Mouse (Mus musculus) heart, embryonic 15.5 days (tissue): ENCODE results near the gene Ankdd1b. TPM values are rescaled to one million over a fixed set of nuclear protein-coding genes. Genes with fewer than 3 reads are reported as not detected.
A peak's percentile ranks its signal among the peaks of the same experiment; 100 is the strongest.

Experiments used
- ATAC-seq: fragments of 200-750 bp; cut with Nextera tagmentation; replicated peaks from 2 replicates; pipeline ENCODE4 v1.8.0; 2017; ENCODE audit warnings: low read depth, moderate TSS enrichment; ENCODE audit not compliant: insufficient number of reproducible peaks, insufficient read depth, low FRiP score
- H3K27ac ChIP-seq: fragments of 300-500 bp; sonication (generic); 2 replicates; pipeline ENCODE4 v1.5.1; 2015; ENCODE audit warnings: mild to moderate bottlenecking, inconsistent platforms
- H3K27me3 ChIP-seq: fragments of 300-500 bp; sonication (generic); 2 replicates; pipeline ENCODE4 v1.6.1; 2015; ENCODE audit warnings: inconsistent platforms
- H3K36me3 ChIP-seq: fragments of 300-500 bp; sonication (generic); 2 replicates; pipeline ENCODE4 v1.6.1; 2015; ENCODE audit warnings: mild to moderate bottlenecking, inconsistent platforms
- H3K4me1 ChIP-seq: fragments of 300-500 bp; sonication (generic); replicated peaks from 2 replicates; pipeline ENCODE4 v1.6.1; 2015; ENCODE audit warnings: inconsistent platforms
- H3K4me2 ChIP-seq: fragments of 300-500 bp; sonication (generic); 2 replicates; pipeline ENCODE4 v1.6.1; 2015; ENCODE audit warnings: inconsistent platforms, mild to moderate bottlenecking, moderate library complexity
- H3K4me3 ChIP-seq: fragments of 300-500 bp; sonication (generic); 2 replicates; pipeline ENCODE4 v1.5.1; 2015; ENCODE audit warnings: mild to moderate bottlenecking, inconsistent platforms
- H3K9ac ChIP-seq: fragments of 300-500 bp; sonication (generic); 2 replicates; pipeline ENCODE4 v1.6.1; 2015; ENCODE audit warnings: mild to moderate bottlenecking, inconsistent platforms
- H3K9me3 ChIP-seq: fragments of 300-500 bp; sonication (generic); replicated peaks from 2 replicates; pipeline ENCODE4 v1.6.1; 2016; ENCODE audit warnings: inconsistent platforms
- WGBS: fragments of 180-500 bp; shearing (Covaris S2); methylation state at CpG from one replicate; pipeline ENCODE4 v1.1.7; 2015; ENCODE audit warnings: mixed read lengths; 5-methylcytosine and 5-hydroxymethylcytosine counted together
- polyA plus RNA-seq: library from polyadenylated mRNA; unstranded; fragments of >200 nt; fragmentation: Nextera tagmentation; extraction: Ambion mirVana; gene quantifications from 2 replicates; pipeline ENCODE4 v1.2.1, GENCODE M21; 2015

Ankdd1b gene
- polyA plus RNA-seq, 1 experiment from 2014 or later, result 0.59 TPM

DNA sequence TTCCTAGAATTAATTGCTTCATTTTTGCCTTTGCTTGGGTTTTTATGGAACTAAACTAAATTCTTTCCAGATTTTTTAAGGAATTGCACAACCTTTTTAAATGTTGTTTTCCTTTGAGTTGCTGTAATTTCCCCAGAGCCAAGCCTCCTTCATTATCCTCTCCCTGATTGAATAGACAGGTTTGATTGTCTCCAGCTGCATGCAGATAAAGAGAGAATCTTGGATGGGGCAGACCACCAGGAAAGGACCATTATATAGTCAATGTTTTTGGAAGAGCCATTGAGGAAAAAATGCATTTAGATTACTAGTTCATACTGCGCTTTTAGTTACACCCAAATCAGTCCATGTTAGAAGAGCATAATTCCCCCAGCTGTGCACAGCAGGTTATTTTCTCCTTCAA lies 62.2 kb downstream of the Ankdd1b start:
- H3K4me1 ChIP-seq, result no peaks in the 10 kb centered on the region
- WGBS, result 92% methylated on average over 1 of the region's 1 CpGs
- ATAC-seq, result no peak
- H3K4me2 ChIP-seq, result no peak overlapping the region
- no peak overlapping the region for H3K9ac ChIP-seq
- H3K27ac ChIP-seq, result no peak overlapping the region
- no peaks in the 10 kb centered on the region for H3K9me3 ChIP-seq
- H3K4me3 ChIP-seq, result no peak overlapping the region
- H3K27me3 ChIP-seq, result no peaks in the 10 kb centered on the region
- H3K36me3 ChIP-seq, result peaks cover 55% of the 10 kb centered on the region

DNA sequence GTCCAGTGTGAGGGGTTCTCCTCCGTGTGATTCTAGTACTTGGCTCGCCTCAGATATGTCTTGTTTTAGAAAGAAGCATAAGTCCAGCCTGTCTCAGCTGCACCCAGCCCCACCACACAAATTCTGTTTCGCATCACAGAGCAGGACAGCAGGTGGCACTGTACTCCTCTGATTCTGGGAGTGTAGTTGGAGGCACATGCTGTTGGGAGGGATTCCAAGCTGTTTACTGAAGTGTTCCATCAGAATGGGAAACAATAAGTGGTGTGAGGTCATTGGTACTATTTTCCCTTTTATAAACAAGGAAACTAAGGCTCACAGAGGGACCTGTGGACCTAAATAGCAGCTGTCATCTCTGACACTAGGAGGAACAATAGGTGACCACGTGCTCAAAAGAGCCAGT lies 64.0 kb downstream of the Ankdd1b start:
- H3K4me1 ChIP-seq, result no peaks in the 10 kb centered on the region
- no peak overlapping the region for H3K27ac ChIP-seq
- peaks cover 66% of the 10 kb centered on the region for H3K36me3 ChIP-seq
- no peak overlapping the region for H3K4me2 ChIP-seq
- H3K9ac ChIP-seq, result no peak overlapping the region
- no peak for ATAC-seq
- 52% methylated on average over 4 of the region's 4 CpGs for WGBS
- no peaks in the 10 kb centered on the region for H3K9me3 ChIP-seq
- no peak overlapping the region for H3K4me3 ChIP-seq
- no peaks in the 10 kb centered on the region for H3K27me3 ChIP-seq

DNA sequence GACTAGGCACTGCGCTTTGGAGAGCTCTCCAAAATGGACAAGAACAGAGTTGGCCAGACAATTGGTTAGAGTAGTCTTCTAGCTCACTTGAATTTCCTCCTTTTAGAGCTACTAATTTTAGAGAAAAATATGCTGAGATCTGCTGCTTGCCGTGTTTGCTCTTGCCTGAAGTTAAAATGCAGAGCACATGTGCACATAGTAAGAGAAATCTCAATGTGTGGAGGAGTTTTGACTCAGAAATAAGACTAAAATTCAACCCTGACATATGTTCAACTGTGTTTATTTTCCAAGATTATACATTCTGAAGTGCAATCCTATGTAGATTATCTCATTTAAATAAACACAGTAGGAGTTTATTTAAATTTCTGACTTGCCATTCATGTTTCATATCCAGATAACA lies 65.5 kb downstream of the Ankdd1b start:
- 83% methylated on average over 2 of the region's 2 CpGs for WGBS
- peaks cover 66% of the 10 kb centered on the region for H3K36me3 ChIP-seq

DNA sequence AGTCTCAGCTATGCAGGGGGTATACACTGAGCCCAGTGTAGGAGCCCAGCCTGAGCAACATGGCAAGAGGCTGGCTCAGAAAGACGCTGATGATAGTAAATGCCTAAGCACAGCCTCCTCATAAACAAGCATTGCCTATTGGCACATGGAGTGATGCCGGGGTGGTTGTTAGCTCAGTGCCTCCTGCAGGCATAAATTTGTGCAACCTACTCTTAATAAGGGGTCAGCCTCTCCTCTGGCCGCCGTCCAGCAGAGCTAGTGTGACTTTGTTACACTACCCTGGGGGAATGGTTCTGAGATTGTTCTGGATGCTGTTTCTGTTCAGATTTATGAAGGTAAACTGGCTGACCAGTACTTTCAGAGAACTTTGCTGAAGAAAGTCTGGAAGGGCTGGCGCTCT lies 69.7 kb downstream of the Ankdd1b start:
- Histone ChIP-seq H3K36me3 (peaks cover 86% of the 10 kb centered on the region), H3K27me3 (no peaks in the 10 kb centered on the region), H3K4me2 (no peak overlapping the region), H3K4me3 (no peak overlapping the region), H3K9ac (no peak overlapping the region), H3K9me3 (no peaks in the 10 kb centered on the region), H3K27ac (no peak overlapping the region), H3K4me1 (no peaks in the 10 kb centered on the region)
- ATAC-seq, result no peak
- WGBS, result 93% methylated on average over 5 of the region's 5 CpGs

More for the DNA sequence above, 65.5 kb downstream of the Ankdd1b start:
- Histone ChIP-seq H3K4me3 (no peak overlapping the region), H3K4me1 (no peaks in the 10 kb centered on the region), H3K27ac (no peak overlapping the region), H3K27me3 (no peaks in the 10 kb centered on the region), H3K9ac (no peak overlapping the region), H3K9me3 (no peaks in the 10 kb centered on the region), H3K4me2 (no peak overlapping the region)
- no peak for ATAC-seq

DNA sequence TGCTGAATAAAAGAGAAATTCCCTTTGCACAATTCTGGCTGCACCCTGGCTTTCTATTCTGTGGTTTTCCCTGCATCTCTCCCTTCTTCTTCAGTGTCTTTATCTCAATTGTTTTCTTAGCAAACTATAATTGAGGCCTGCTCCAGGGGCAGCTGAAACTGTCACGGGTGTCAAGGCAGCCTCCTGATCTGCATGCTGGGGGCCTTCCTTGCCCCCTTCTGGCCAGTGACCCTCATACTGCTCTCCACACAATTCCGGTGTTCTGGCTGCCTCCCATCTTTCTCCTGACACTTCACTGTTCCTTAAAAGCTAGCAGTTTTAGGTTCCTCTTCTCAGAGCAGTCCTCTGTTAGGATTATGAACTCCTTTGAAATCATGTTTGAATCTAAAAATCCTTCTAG lies 81.7 kb downstream of the Ankdd1b start:
- ATAC-seq, result no peak
- peaks cover 9% of the 10 kb centered on the region for H3K4me1 ChIP-seq
- peaks cover 32% of the 10 kb centered on the region for H3K36me3 ChIP-seq
- H3K27me3 ChIP-seq, result no peaks in the 10 kb centered on the region
- H3K4me3 ChIP-seq, result peak overlapping the region; percentile 95
- 8% methylated on average over 2 of the region's 2 CpGs for WGBS
- H3K9ac ChIP-seq, result peak overlapping the region; percentile 85
- no peak overlapping the region for H3K27ac ChIP-seq
- peak overlapping the region; percentile 78 for H3K4me2 ChIP-seq
- H3K9me3 ChIP-seq, result no peaks in the 10 kb centered on the region

DNA sequence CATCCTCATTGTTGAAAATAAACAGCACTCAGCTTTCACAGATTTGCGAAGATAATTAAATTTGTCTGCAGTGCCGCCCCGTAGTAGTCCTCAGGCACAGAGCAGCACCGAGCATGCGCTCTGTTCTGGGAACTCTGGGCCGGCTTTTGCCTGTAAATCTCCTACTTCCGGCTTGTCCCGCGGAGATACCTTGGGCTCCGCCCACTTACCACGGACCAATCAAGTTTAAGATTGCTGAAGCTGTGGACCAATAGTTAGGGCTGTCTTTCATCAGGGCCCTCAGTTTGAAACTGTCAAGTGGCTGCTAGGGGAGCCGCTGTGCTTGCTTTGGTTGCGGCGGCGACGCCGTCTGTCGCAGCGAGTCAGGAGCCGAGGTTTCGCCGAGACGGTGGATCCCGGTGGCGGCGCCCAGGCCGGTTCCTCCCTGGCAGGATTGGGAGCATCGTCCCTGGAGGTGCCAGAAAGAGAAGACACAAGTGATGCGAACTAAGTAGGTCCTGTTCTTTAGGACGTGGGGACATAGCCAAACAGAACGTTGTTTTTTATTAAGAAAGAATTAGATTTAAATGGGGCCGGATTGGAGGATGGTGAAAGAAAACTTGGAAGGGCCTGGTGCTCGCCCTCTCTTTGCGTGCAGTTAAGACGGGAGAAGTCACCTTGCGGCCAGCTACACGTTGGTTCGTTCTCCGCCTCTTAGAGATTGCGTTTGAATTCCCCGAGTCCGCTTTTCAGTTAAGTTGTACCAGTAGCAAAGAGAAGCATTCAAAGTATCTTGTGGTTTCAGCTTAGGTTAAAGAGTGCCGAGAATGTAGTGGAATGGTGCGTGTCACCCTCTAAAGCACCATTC lies 82.7 kb downstream of the Ankdd1b start, which contains the start of gene Poc5:
Gene Poc5, plus strand, starts transcription at position 253 of the 847 bp plus-strand sequence.
- WGBS, result under 1% methylated on average over 44 of the region's 44 CpGs
- H3K36me3 ChIP-seq, result peaks cover 22% of the 10 kb centered on the region
- no peaks in the 10 kb centered on the region for H3K9me3 ChIP-seq

DNA sequence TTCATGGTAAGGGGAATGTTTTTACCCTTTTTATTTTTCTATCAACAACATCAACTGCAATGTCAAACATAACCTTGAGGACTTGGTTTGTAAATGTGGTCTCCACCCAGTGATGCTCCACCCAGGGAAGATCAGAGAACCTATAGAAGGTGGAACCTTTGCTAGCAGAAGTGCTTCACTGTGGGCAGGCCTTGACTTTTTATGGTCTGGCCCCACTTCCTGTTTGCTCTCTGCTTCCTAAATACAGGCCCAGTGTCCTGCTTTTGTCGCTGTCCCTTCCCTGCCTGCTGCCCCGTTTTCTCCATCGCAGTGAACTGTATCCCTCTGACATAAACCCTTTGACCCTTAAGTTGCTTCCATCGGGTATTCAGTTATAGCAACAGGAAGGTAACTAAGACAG lies 93.1 kb downstream of the Ankdd1b start:
- Histone ChIP-seq H3K36me3 (no peaks in the 10 kb centered on the region), H3K9ac (no peak overlapping the region), H3K27ac (no peak overlapping the region), H3K4me1 (no peaks in the 10 kb centered on the region), H3K9me3 (no peaks in the 10 kb centered on the region), H3K4me2 (no peak overlapping the region), H3K27me3 (no peaks in the 10 kb centered on the region), H3K4me3 (no peak overlapping the region)
- WGBS, result 56% methylated on average over 4 of the region's 4 CpGs
- no peak for ATAC-seq

More for the DNA sequence above, 82.7 kb downstream of the Ankdd1b start, which contains the start of gene Poc5:
- Histone ChIP-seq H3K4me1 (peaks cover 9% of the 10 kb centered on the region), H3K27me3 (no peaks in the 10 kb centered on the region), H3K4me2 (peak within 1 kb of the TSS; percentile 78), H3K9ac (peak within 1 kb of the TSS; percentile 85), H3K27ac (peak within 1 kb of the TSS; percentile 82), H3K4me3 (peak within 1 kb of the TSS; percentile 95)
- ATAC-seq, result peak; percentile 100

DNA sequence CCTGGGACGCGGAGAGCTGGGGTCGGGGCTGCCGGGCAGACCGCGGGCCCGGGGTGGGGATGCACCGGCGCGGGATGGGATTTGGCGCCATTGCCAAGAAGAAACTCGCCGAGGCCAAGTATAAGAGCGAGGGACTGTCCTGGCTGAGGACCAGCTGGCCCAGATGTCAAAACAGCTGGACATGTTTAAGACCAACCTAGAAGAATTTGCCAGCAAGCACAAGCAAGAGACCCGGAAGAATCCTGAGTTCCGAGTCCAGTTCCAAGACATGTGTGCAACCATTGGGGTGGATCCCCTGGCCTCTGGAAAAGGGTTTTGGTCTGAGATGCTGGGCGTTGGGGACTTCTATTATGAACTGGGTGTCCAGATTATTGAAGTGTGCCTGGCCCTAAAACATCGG lies 94.1 kb downstream of the Ankdd1b start:
- no peaks in the 10 kb centered on the region for H3K27me3 ChIP-seq
- H3K36me3 ChIP-seq, result no peaks in the 10 kb centered on the region
- H3K27ac ChIP-seq, result no peak overlapping the region
- no peak overlapping the region for H3K4me2 ChIP-seq
- no peak overlapping the region for H3K9ac ChIP-seq
- H3K9me3 ChIP-seq, result no peaks in the 10 kb centered on the region
- H3K4me1 ChIP-seq, result no peaks in the 10 kb centered on the region
- H3K4me3 ChIP-seq, result no peak overlapping the region
- ATAC-seq, result no peak
- 84% methylated on average over 18 of the region's 18 CpGs for WGBS

DNA sequence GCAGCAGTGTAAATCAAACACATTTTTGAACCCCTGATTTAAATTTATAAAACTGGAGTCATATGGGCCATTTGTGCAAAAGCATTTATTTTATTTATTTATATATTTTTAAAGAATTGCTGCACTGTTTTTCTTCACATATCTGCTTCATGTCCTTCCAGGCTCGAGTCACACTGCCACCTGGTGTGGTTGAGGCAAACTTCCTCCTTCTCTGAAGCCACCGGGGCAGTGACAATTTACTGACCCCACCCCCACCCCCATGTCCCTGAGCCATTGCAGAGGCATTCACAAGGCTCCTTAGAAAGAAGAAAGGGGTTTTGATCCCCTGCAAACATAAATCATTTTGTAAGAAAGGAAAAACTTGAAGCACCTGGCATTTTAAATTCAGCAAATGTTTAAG lies 95.5 kb downstream of the Ankdd1b start:
- WGBS, result 2% methylated on average over 2 of the region's 2 CpGs
- H3K27me3 ChIP-seq, result no peaks in the 10 kb centered on the region
- no peak for ATAC-seq

More for the DNA sequence above, 95.5 kb downstream of the Ankdd1b start:
- H3K4me3 ChIP-seq, result no peak overlapping the region
- no peak overlapping the region for H3K27ac ChIP-seq
- H3K4me1 ChIP-seq, result no peaks in the 10 kb centered on the region
- no peak overlapping the region for H3K4me2 ChIP-seq
- no peaks in the 10 kb centered on the region for H3K9me3 ChIP-seq
- no peaks in the 10 kb centered on the region for H3K36me3 ChIP-seq
- H3K9ac ChIP-seq, result no peak overlapping the region

Other genes starting within 250 kb of the Ankdd1b start
- gene Poc5, start 82.9 kb downstream of the Ankdd1b start, polyA plus RNA-seq, result 10.0 TPM in 2 replicates
- gene Gm17622, start 19.5 kb upstream of the Ankdd1b start, polyA plus RNA-seq, result not detected in 2 replicates
- gene Polk, start 71.4 kb upstream of the Ankdd1b start, polyA plus RNA-seq, result 6.4 and 7.2 TPM in 2 replicates
- 8.3 and 8.4 TPM in 2 replicates for gene Col4a3bp, start 71.4 kb upstream of the Ankdd1b start, polyA plus RNA-seq
- 22.4 and 31.7 TPM in 2 replicates for gene Hmgcr, start 199.7 kb upstream of the Ankdd1b start, polyA plus RNA-seq